Mouse (Mus musculus) lung, adult 2 months (tissue): Measurements from ENCODE around the gene C8g. TPM values are rescaled to one million over a fixed set of nuclear protein-coding genes. Genes with fewer than 3 reads are reported as not detected.

Experiments used
- DNase-seq: peaks from one replicate; pipeline ENCODE4 v3.0.0; 2022
- H3K4me1 ChIP-seq: fragments of 200-500 bp; 2 replicates; pipeline ENCODE4 v1.6.1; 2011; ENCODE audit warnings: low read length; ENCODE audit not compliant: control insufficient read depth, insufficient read depth
- H3K4me3 ChIP-seq: fragments of 200-500 bp; replicated peaks from 2 replicates; pipeline ENCODE3; 2011; ENCODE audit warnings: low read depth, mild to moderate bottlenecking, control low read depth, low read length; ENCODE audit errors: extremely low read depth
- CTCF ChIP-seq: fragments of 200-500 bp; IDR thresholded peaks from 2 replicates; pipeline ENCODE4 v1.5.1; 2011; ENCODE audit warnings: mild to moderate bottlenecking, low read length, control low read depth; ENCODE audit not compliant: insufficient read depth
- POLR2A ChIP-seq: fragments of 200-500 bp; IDR thresholded peaks from 2 replicates; pipeline ENCODE4 v1.6.1; 2011; ENCODE audit warnings: low read depth, mild to moderate bottlenecking, control low read depth, low read length, borderline replicate concordance; ENCODE audit errors: extremely low read depth
- WGBS: fragments of 180-500 bp; shearing (Covaris S2); methylation state at CpG from one replicate; pipeline ENCODE4 v1.1.7; 2018; 5-methylcytosine and 5-hydroxymethylcytosine counted together
- polyA plus RNA-seq: library from polyadenylated mRNA; depleted of rRNA; stranded (reverse); fragments of >200 nt; gene quantifications from 2 replicates; pipeline ENCODE4 v1.2.3, GENCODE M21; 2012; rRNA removed

The C8g gene
- polyA plus RNA-seq, 1 experiment: 2.7 TPM

DNA sequence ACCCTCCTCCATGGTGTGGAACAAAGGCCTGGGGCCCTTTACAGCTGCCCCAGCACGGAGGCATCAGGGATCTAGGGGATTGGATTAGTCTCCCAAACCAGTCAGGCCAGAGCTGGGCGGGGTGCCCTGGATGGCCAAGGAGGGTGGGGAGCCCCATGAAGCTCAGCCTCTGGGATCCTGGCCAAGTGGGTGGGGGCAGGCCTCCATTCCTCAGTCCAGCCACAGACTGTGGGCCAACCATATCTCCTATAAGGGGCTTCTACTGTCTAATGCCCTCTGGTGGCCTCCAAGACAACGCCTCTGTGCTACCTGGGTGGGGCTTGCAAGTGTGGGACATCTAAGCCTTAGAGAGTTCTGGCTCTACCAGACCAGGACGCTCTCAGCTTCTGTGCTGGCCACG, 42.6 kb downstream of the C8g start:
- 53% methylated on average over 5 of the region's 5 CpGs for WGBS
- no peak overlapping the region for H3K4me3 ChIP-seq
- DNase-seq: peak; percentile 64
- TF ChIP-seq CTCF (0 out of 2 replicates have a peak, but pooled peaks have one; percentile 6), POLR2A (no peak; the same call in 1 of the 2 replicates)
- H3K4me1 ChIP-seq: peaks cover 9% of the 10 kb centered on the region

DNA sequence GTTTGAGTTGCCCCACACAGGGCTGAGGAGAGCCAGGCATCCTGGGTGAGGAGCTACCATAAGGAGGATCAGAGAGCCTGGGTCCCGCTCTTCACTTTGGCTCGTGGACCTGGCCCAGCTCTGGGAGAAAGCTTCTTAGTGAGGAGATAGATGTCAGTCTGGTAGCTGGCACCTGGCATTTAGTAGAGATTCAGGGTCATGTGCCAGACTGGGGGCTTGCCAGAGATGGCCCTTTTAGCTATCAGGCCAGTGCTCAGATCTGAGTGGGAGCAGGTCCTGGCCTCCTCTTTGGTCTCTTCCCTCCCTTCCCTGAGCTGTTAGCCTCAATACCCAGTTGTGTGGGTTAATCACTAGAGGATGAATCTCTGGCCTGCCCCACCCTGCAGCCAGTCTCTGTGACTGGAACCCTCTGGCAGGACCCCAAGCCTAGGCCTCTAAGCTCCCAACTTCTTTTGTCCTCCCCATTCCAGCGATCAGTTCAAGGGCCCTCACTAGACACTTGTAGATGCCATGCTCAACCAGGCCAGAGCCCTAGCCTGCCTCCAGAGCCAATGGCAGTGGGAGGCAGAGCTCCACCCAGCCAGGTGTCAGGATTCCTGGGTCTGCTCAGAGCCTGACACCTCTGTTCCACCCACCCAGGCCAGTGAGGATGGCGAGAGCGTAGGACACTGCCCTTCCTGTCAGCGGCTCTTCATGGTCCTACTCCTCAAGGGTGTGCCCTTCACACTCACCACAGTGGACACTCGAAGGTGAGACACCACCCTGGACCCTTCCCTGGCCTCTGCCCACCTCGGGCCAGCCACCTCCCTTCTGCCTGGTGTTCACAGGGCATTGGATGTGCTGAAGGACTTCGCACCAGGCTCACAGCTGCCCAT, 44.3 kb downstream of the C8g start:
- 60% methylated on average over 9 of the region's 9 CpGs for WGBS
- peak; percentile 75 for DNase-seq
- H3K4me1 ChIP-seq: peaks cover 9% of the 10 kb centered on the region
- TF ChIP-seq POLR2A (peak; percentile 75; the same call in 1 of the 2 replicates), CTCF (no peak)
- H3K4me3 ChIP-seq: peak overlapping the region; percentile 50

DNA sequence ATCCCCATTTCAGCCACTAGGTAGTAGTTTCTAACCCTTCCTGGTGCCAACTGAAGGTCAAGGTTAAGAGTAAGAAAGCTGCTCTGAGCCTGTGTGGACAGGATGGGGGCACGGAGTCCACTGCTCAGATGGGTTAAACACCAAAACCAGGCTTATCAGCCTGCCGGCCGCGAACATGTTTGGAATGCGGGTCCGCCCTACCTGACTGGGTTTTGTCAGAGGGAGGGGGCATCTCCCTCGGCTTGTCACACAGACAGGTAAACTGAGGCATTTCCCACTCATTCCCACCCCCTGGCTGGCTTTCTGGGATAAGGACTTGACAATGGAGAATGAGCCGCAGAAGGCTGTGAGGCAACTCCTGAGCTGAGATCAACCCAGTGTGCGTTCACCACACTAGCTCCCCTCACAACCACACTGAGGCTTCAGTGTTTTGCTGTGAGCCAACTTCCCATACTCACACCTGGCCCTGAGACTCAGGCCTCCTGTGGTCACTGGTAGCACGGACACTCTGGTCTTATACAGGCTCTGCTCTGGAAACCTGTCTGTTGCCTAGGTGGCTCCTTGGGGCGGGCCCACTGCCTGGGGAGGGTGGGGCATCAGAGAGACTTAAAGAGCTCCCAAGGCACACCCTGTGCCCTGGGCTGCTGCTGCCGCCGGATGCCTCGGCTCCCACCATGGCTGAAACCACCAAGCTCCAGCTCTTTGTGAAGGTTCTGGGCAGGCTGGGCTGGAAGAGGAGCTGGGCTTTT, 45.1 kb downstream of the C8g start, which contains the start of gene Clic3:
TSS of gene Clic3 (plus strand) at position 634 of the 749 bp plus-strand sequence.
- Histone ChIP-seq H3K4me1 (peaks cover 8% of the 10 kb centered on the region), H3K4me3 (peak within 1 kb of the TSS; percentile 50)
- peak; percentile 77 for DNase-seq
- TF ChIP-seq POLR2A: peak; percentile 80; the same call in 1 of the 2 replicates
- no peak for TF ChIP-seq CTCF
- 44% methylated on average over 14 of the region's 14 CpGs for WGBS

DNA sequence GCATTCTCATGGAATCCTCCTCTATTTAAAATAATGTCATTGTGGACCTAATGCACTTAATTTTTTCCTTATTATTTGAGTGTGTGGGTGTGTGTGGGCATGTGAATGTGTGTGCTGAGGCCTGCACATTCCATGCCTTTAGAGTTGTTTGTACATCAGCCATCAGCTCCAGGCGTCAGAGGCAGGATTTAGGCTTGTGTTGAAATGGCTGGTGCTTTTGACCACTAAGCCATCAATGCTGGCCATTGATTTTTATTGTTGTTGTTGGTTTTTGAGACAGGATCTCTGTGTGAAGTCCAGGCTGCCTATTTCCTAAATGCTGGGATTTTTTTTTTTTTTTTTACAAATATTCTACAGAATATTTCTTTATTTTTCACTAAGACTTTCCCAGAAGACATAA, 48.6 kb downstream of the C8g start:
- WGBS: 42% methylated on average over 1 of the region's 1 CpGs
- H3K4me3 ChIP-seq: no peak overlapping the region
- TF ChIP-seq POLR2A: no peak
- DNase-seq: no peak
- no peaks in the 10 kb centered on the region; the same call in 1 of the 2 replicates for H3K4me1 ChIP-seq

DNA sequence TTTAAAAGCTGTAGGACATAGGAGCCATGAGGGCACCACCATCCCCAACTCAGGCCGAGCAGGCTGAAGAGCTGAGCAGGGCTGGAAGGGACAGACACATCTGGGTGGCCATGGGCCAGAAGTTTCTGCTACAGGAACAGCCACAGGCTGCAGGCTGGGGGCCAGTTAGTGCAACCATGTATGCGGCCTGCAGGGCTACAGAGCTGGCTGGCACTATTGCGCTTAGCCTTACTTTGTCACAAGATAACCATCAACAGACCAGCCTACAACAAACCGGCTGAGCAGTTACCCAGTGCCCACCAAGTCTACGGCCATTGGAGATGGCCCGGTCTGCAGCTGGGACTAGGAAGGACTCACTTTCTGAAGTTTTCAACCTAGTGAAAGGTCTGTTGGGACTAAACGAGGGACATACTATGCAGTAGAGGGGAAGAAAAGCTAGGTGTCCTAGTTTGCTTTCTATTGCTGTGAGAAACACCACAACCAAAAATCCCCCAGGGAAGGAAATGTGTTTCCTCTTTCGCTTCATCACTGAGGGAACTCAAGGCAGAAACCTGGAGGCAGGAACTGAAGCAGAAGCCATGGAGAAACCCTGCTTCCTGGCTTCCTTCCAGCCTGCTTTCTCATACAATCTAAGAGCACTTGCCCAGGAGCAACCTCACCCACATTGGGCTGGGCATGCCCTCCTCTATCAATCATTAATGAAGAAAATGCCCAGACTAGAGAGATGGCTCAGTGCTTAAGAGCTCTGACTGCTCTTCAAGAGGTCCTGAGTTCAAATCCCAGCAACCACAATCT, 50.5 kb downstream of the C8g start:
- Histone ChIP-seq H3K4me1 (no peaks in the 10 kb centered on the region), H3K4me3 (no peak overlapping the region)
- no peak for DNase-seq
- no peak for TF ChIP-seq CTCF
- no peak for TF ChIP-seq POLR2A
- WGBS: 63% methylated on average over 8 of the region's 8 CpGs

Other genes starting within 250 kb of the C8g start
- gene Tmem203, start 246.3 kb downstream of the C8g start, polyA plus RNA-seq: 53.5 and 54.5 TPM in 2 replicates
- gene Tprn, start 239.1 kb downstream of the C8g start, polyA plus RNA-seq: 17.4 and 24.3 TPM in 2 replicates
- gene Ssna1, start 229.3 kb downstream of the C8g start, polyA plus RNA-seq: 41.6 and 49.5 TPM in 2 replicates
- 82.1 and 133 TPM in 2 replicates for gene Anapc2, start 229.2 kb downstream of the C8g start, polyA plus RNA-seq
- 0.40 TPM in 1 of 2 replicates, not detected in the other for gene Tmem210, start 213.6 kb downstream of the C8g start, polyA plus RNA-seq
- 52.8 and 59.6 TPM in 2 replicates for gene Lrrc26, start 211.8 kb downstream of the C8g start, polyA plus RNA-seq
- 0.46 and 0.52 TPM in 2 replicates for gene Grin1, start 182.5 kb downstream of the C8g start, polyA plus RNA-seq
- gene Man1b1, start 169.4 kb downstream of the C8g start, polyA plus RNA-seq: 14.4 and 18.1 TPM in 2 replicates
- 33.6 and 36.4 TPM in 2 replicates for gene Dpp7, start 145.4 kb downstream of the C8g start, polyA plus RNA-seq
- 59.5 and 65.3 TPM in 2 replicates for gene Uap1l1, start 136.0 kb downstream of the C8g start, polyA plus RNA-seq
- gene Sapcd2, start 129.4 kb downstream of the C8g start, polyA plus RNA-seq: 5.5 and 6.3 TPM in 2 replicates
- gene Entpd2, start 105.8 kb downstream of the C8g start, polyA plus RNA-seq: 18.4 and 18.6 TPM in 2 replicates
- gene Npdc1, start 102.4 kb downstream of the C8g start, polyA plus RNA-seq: 166 and 185 TPM in 2 replicates
- 2.1 and 3.0 TPM in 2 replicates for gene Fut7, start 78.5 kb downstream of the C8g start, polyA plus RNA-seq
- 52.4 and 61.5 TPM in 2 replicates for gene Abca2, start 73.0 kb downstream of the C8g start, polyA plus RNA-seq
- 1,602 and 1,847 TPM in 2 replicates for gene Clic3, start 44.9 kb downstream of the C8g start, polyA plus RNA-seq
- gene Paxx, start 40.6 kb downstream of the C8g start, polyA plus RNA-seq: 74.6 and 76.0 TPM in 2 replicates
- 0.62 and 0.80 TPM in 2 replicates for gene Ptgds, start 31.7 kb downstream of the C8g start, polyA plus RNA-seq
- not detected in 2 replicates for gene Lcn12, start 7.8 kb downstream of the C8g start, polyA plus RNA-seq
- gene Fbxw5, start 969 bp downstream of the C8g start, polyA plus RNA-seq: 23.1 and 37.4 TPM in 2 replicates
- gene Traf2, start 45.2 kb upstream of the C8g start, polyA plus RNA-seq: 13.8 and 16.2 TPM in 2 replicates
- gene Edf1, start 56.1 kb upstream of the C8g start, polyA plus RNA-seq: 94.0 and 106 TPM in 2 replicates
- gene Mamdc4, start 73.1 kb upstream of the C8g start, polyA plus RNA-seq: 10.2 and 11.5 TPM in 2 replicates
- gene Phpt1, start 73.5 kb upstream of the C8g start, polyA plus RNA-seq: 32.7 and 59.6 TPM in 2 replicates
- gene Ajm1, start 80.0 kb upstream of the C8g start, polyA plus RNA-seq: 0.31 and 0.34 TPM in 2 replicates
- 53.4 and 62.2 TPM in 2 replicates for gene Rabl6, start 106.8 kb upstream of the C8g start, polyA plus RNA-seq
- gene Ccdc183, start 116.0 kb upstream of the C8g start, polyA plus RNA-seq: not detected in 2 replicates
- gene Tmem141, start 120.3 kb upstream of the C8g start, polyA plus RNA-seq: 15.0 and 17.0 TPM in 2 replicates
- gene Fcna, start 126.3 kb upstream of the C8g start, polyA plus RNA-seq: 3.5 and 8.2 TPM in 2 replicates
- not detected in 2 replicates for gene Lcn8, start 151.4 kb upstream of the C8g start, polyA plus RNA-seq
- not detected in 2 replicates for gene Lcn5, start 156.2 kb upstream of the C8g start, polyA plus RNA-seq
- gene Lcn6, start 175.1 kb upstream of the C8g start, polyA plus RNA-seq: not detected in 2 replicates
- gene Lcn10, start 181.0 kb upstream of the C8g start, polyA plus RNA-seq: not detected in 2 replicates
- gene Obp2a, start 198.3 kb upstream of the C8g start, polyA plus RNA-seq: not detected in 2 replicates
- 39.5 and 49.7 TPM in 2 replicates for gene Bmyc, start 205.0 kb upstream of the C8g start, polyA plus RNA-seq
- not detected in 2 replicates for gene Obp2b, start 235.3 kb upstream of the C8g start, polyA plus RNA-seq